8 mouse cellular contexts compared by ENCODE assay signal in the genomic region with DNA sequence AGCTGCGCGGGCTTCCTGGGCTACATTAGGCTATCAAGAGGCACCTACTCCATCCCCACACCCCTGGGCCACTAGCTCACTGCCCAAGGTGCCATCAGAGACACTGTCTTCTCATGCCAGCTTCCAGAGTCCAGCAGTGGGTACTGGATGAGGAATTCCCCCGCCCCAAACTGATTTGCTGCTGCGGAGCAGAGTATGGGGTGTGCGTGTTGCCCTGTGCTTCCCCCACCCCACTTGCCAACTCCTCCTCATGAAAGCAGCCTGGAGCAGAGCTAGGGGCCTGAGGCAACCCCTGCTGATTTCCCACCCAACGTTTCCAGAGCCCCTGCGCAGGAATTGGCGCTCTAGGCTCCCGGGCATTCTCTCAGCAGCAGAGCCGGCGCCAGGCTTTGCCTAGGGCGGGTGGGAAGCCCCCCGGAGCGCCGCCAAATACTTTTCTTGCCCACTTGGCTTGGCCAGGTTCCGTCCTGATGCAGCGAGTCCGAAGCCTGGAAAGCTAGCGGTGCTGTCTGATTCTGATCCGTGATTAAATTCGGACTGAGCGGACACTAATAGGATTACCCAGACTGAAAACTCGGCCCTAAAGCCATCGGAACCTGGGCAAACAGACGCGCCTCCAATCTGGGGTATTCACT. TPM values are rescaled to one million over a fixed set of nuclear protein-coding genes. Genes with fewer than 3 reads are reported as not detected.
DNase-seq lines count a peak whose midpoint lies in the region; ATAC-seq and TF ChIP-seq lines count a peak whose summit lies in the region.

No protein-coding gene starts in this region.

- no peaks in the 10 kb centered on the region for H3K9me3 ChIP-seq in intestine, embryonic 16.5 days (ENCODE audit: control insufficient read depth, low read length)
- H3K9me3 ChIP-seq in liver, embryonic 14.5 days (ENCODE audit: control insufficient read depth, low read length), result no peaks in the 10 kb centered on the region

- TF ChIP-seq EP300 in liver, embryonic 14.5 days (IDR thresholded peaks at IDR 0.05; ENCODE audit: low read depth), result no peak

- H3K9ac ChIP-seq in intestine, embryonic 16.5 days (ENCODE audit: low read depth, low read length), result peak overlapping the region; percentile 62
- no peak overlapping the region for H3K9ac ChIP-seq in liver, embryonic 14.5 days (replicated peaks)

- H3K4me2 ChIP-seq in intestine, embryonic 16.5 days (ENCODE audit: low read depth, low read length), result peak overlapping the region; percentile 71
- H3K4me2 ChIP-seq in liver, embryonic 14.5 days (ENCODE audit: low read depth), result peak overlapping the region; percentile 47

- no peak for TF ChIP-seq CTCF in liver, embryonic 14.5 days (IDR thresholded peaks at IDR 0.05; ENCODE audit: low read depth)

- no peak for ATAC-seq in intestine, embryonic 16.5 days
- no peak for ATAC-seq in liver, embryonic 14.5 days (ENCODE audit: insufficient read depth)
- ATAC-seq in erythroid progenitor cell, adult 5-6 weeks (replicated peaks; ENCODE audit: low FRiP score, poor library complexity, severe bottlenecking), result no peak

- H3K4me1 ChIP-seq in intestine, embryonic 16.5 days (ENCODE audit: control insufficient read depth, insufficient read depth, low read length), result no peaks in the 10 kb centered on the region
- no peaks in the 10 kb centered on the region; a peak in 1 of 4 replicates for H3K4me1 ChIP-seq in liver, embryonic 14.5 days (replicated peaks; ENCODE audit: control insufficient read depth in 2 of 2, insufficient read depth in 2 of 2, low read length in 1 of 2)

- H3K36me3 ChIP-seq in intestine, embryonic 16.5 days (ENCODE audit: control insufficient read depth, insufficient read depth, low read length), result no peaks in the 10 kb centered on the region
- no peaks in the 10 kb centered on the region for H3K36me3 ChIP-seq in liver, embryonic 14.5 days (replicated peaks; ENCODE audit: control insufficient read depth, insufficient read depth, low read depth)

- DNase-seq in layer of hippocampus, adult 11-12 months (ENCODE audit: low spot score), result peak; percentile 10
- no peak for DNase-seq in layer of hippocampus, adult 9-10 months (ENCODE audit: low spot score)
- DNase-seq in cerebellum, adult 9-11 months, result peak; percentile 62
- DNase-seq in gastrocnemius, postnatal 10 days, result peak; percentile 18
- no peak for DNase-seq in liver, embryonic 14.5 days (ENCODE audit: low read depth in 3 of 3, low spot score in 3 of 3)
- peak; percentile 10 to 26 for DNase-seq in right cerebral cortex, adult 2 months (ENCODE audit: low spot score in 2 of 2)

- H3K27me3 ChIP-seq in intestine, embryonic 16.5 days (replicated peaks; ENCODE audit: control insufficient read depth, insufficient read depth, low read length), result peaks cover 28% of the 10 kb centered on the region
- peaks cover 30% of the 10 kb centered on the region for H3K27me3 ChIP-seq in liver, embryonic 14.5 days (ENCODE audit: control insufficient read depth, insufficient read depth, low read length)

- WGBS in intestine, embryonic 16.5 days, result 12% methylated on average over 25 of the region's 26 CpGs
- WGBS in liver, embryonic 14.5 days (ENCODE audit: insufficient replicate concordance), result 14% methylated on average over 26 of the region's 26 CpGs

- no peak overlapping the region for H3K27ac ChIP-seq in intestine, embryonic 16.5 days (ENCODE audit: low read length)
- H3K27ac ChIP-seq in liver, embryonic 14.5 days, result no peak overlapping the region

- H3K4me3 ChIP-seq in intestine, embryonic 16.5 days (ENCODE audit: low read length), result peak overlapping the region; percentile 55
- peak overlapping the region; percentile 4 to 21; a peak in 2 of 4 replicates for H3K4me3 ChIP-seq in liver, embryonic 14.5 days (ENCODE audit: insufficient read depth in 1 of 2, low read depth in 2 of 2, low read length in 2 of 2)

RNA-seq across cellular contexts. Expression of a gene that starts 0.7 kb away (rescaled TPM):
- total RNA-seq in gastrocnemius, postnatal 10 days (2021), result 1 to 10 TPM; 4.6 to 5.8 TPM
- 1.0 and 1.5 TPM in 2 replicates for polyA plus RNA-seq in intestine, embryonic 16.5 days (2015; fragmentation: Nextera tagmentation; extraction: Ambion mirVana)
- polyA plus RNA-seq in liver, embryonic 14.5 days (2012; rRNA removed), result 0.19 and 0.25 TPM in 2 replicates
- polyA plus RNA-seq in liver, embryonic 14.5 days (2014; fragmentation: Nextera tagmentation; extraction: Ambion mirVana), result 0.20 TPM in 2 replicates
- total RNA-seq in erythroid progenitor cell, adult 5-6 weeks (2015; ENCODE audit: low replicate concordance), result 1.4 TPM in 1 of 2 replicates, not detected in the other
- total RNA-seq in erythroid progenitor cell, adult 5-6 weeks (2017; ENCODE audit: low replicate concordance), result not detected in 2 replicates

Comparison
In these comparisons a context has a peak if more than half of its experiments do, and no peak if none do; other contexts are left out.
1. DNase-seq: peak in layer of hippocampus, adult 11-12 months (single experiment), cerebellum, adult 9-11 months (single experiment), gastrocnemius, postnatal 10 days (single experiment) and right cerebral cortex, adult 2 months (2 of 2); none in layer of hippocampus, adult 9-10 months (single experiment) and liver, embryonic 14.5 days (0 of 3).